Mouse (Mus musculus): ENCODE data around the gene Zc2hc1c.

DNA sequence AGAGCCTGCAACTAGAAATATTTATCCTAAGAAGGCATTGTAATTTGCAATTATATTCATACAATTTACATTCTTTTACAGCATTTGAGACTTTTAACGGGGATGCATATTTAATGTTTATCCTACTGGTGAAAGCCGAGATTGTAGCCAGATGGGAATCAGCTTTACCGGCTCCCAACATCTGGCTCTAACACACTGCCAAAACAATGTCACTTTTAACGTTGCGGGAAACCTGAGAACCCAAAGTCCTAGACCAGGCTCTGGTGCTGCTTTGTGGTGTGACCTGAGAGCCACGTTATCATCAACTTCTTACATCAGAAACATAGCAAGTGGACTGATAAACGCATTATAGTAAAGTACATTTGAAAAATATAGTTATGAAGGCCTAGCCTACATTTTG lies 23.5 kb upstream of the Zc2hc1c start:
- TF ChIP-seq CTCF (IDR thresholded peaks at IDR 0.05; ENCODE audit: insufficient read depth, low read depth, low read length) (no peak), POLR2A (IDR thresholded peaks at IDR 0.05; ENCODE audit: insufficient read depth, low read depth, low read length) (no peak)
